Mouse (Mus musculus) kidney, postnatal 10 days (tissue): Measurements from ENCODE around the gene Cd3g.
A peak's percentile ranks its signal among the peaks of the same experiment; 100 is the strongest.

Experiments
- DNase-seq: peaks from one replicate; pipeline ENCODE4 v3.0.0; 2021; ENCODE audit warnings: mixed read lengths

Gene Cd3g

GRCm38 (mm10) chr9:44980242-44980641, at the start of gene Cd3g:
TSS of gene Cd3g (minus strand) at chr9:44980431.
- no peak for DNase-seq

- no peak for DNase-seq
Observed at GRCm38 (mm10) chr9:45027376-45027775, 47.1 kb upstream of the Cd3g start.

- DNase-seq = no peak
Observed at GRCm38 (mm10) chr9:45024187-45024586, 44.0 kb upstream of the Cd3g start.

- DNase-seq = no peak
Observed at GRCm38 (mm10) chr9:45023638-45024037, 43.4 kb upstream of the Cd3g start.

- peak; percentile 76 for DNase-seq
Observed at GRCm38 (mm10) chr9:45022800-45023199, 42.6 kb upstream of the Cd3g start.

- no peak for DNase-seq
Observed at GRCm38 (mm10) chr9:45018031-45018430, 37.8 kb upstream of the Cd3g start.

GRCm38 (mm10) chr9:45015841-45016240, 35.6 kb upstream of the Cd3g start:
- no peak for DNase-seq

GRCm38 (mm10) chr9:45014879-45015278, 34.6 kb upstream of the Cd3g start:
- no peak for DNase-seq

- no peak for DNase-seq
Observed at GRCm38 (mm10) chr9:45011291-45011690, 31.1 kb upstream of the Cd3g start.

GRCm38 (mm10) chr9:45010461-45010860, 30.2 kb upstream of the Cd3g start:
- DNase-seq = no peak

- DNase-seq = no peak
Observed at GRCm38 (mm10) chr9:45009180-45010078, 29.2 kb upstream of the Cd3g start, which contains the start of gene Cd3e. TSS of gene Cd3e (minus strand) at chr9:45009627.

- no peak for DNase-seq
Observed at GRCm38 (mm10) chr9:45008342-45008741, 28.1 kb upstream of the Cd3g start.

GRCm38 (mm10) chr9:45007404-45007803, 27.2 kb upstream of the Cd3g start:
- DNase-seq = no peak

- DNase-seq = no peak
Observed at GRCm38 (mm10) chr9:45000249-45000648, 20.0 kb upstream of the Cd3g start.

- DNase-seq = no peak
Observed at GRCm38 (mm10) chr9:44999776-45000175, 19.5 kb upstream of the Cd3g start.

- peak; percentile 37 for DNase-seq
Observed at GRCm38 (mm10) chr9:44999171-44999570, 18.9 kb upstream of the Cd3g start.

GRCm38 (mm10) chr9:44998138-44998537, 17.9 kb upstream of the Cd3g start:
- DNase-seq = no peak

- DNase-seq = no peak
Observed at GRCm38 (mm10) chr9:44996590-44996989, 16.4 kb upstream of the Cd3g start.

- no peak for DNase-seq
Observed at GRCm38 (mm10) chr9:44994962-44995361, 14.7 kb upstream of the Cd3g start.

GRCm38 (mm10) chr9:44993268-44993667, 13.0 kb upstream of the Cd3g start:
- DNase-seq = no peak

- no peak for DNase-seq
Observed at GRCm38 (mm10) chr9:44992271-44992670, 12.0 kb upstream of the Cd3g start.

GRCm38 (mm10) chr9:44991821-44992220, 11.6 kb upstream of the Cd3g start:
- DNase-seq = no peak

- no peak for DNase-seq
Observed at GRCm38 (mm10) chr9:44986976-44987375, 6.7 kb upstream of the Cd3g start.

- DNase-seq = no peak
Observed at GRCm38 (mm10) chr9:44986242-44986781, 6.1 kb upstream of the Cd3g start.
